Mouse (Mus musculus) lung, embryonic 15.5 days (tissue): ENCODE data around the gene 1700011M02Rik. TPM values are rescaled to one million over a fixed set of nuclear protein-coding genes. Genes with fewer than 3 reads are reported as not detected.
"Not testable (repeated sequence)": the region's sequence is repeated elsewhere in the genome, so short reads cannot be mapped to it uniquely, and the experiment has no call there.

ENCODE experiments used
- ATAC-seq: fragments of 200-750 bp; cut with Nextera tagmentation; 2 replicates; pipeline ENCODE4 v1.8.0; 2017; ENCODE audit warnings: moderate number of reproducible peaks, borderline replicate concordance; ENCODE audit not compliant: low FRiP score, low TSS enrichment; ENCODE audit errors: extremely low read depth
- H3K27ac ChIP-seq: fragments of 300-500 bp; sonication (generic); 2 replicates; pipeline ENCODE4 v1.5.1; 2015; ENCODE audit warnings: moderate library complexity, mild to moderate bottlenecking, inconsistent platforms
- H3K27me3 ChIP-seq: fragments of 300-500 bp; sonication (generic); 2 replicates; pipeline ENCODE4 v1.6.1; 2015; ENCODE audit warnings: inconsistent platforms
- H3K36me3 ChIP-seq: fragments of 300-500 bp; sonication (generic); 2 replicates; pipeline ENCODE4 v1.6.1; 2015; ENCODE audit warnings: inconsistent platforms
- H3K4me1 ChIP-seq: fragments of 300-500 bp; sonication (generic); 2 replicates; pipeline ENCODE4 v1.6.1; 2015; ENCODE audit warnings: inconsistent platforms
- H3K4me2 ChIP-seq: fragments of 300-500 bp; sonication (generic); 2 replicates; pipeline ENCODE4 v1.6.1; 2015; ENCODE audit warnings: inconsistent platforms, mild to moderate bottlenecking, moderate library complexity
- H3K4me3 ChIP-seq: fragments of 300-500 bp; sonication (generic); 2 replicates; pipeline ENCODE4 v1.5.1; 2015; ENCODE audit warnings: mild to moderate bottlenecking, inconsistent platforms
- H3K9ac ChIP-seq: fragments of 300-500 bp; sonication (generic); 2 replicates; pipeline ENCODE4 v1.6.1; 2015; ENCODE audit warnings: inconsistent platforms
- H3K9me3 ChIP-seq: fragments of 300-500 bp; sonication (generic); 2 replicates; pipeline ENCODE4 v1.6.1; 2016; ENCODE audit warnings: inconsistent platforms
- WGBS: fragments of 180-500 bp; shearing (Covaris S2); methylation state at CpG from one replicate; pipeline ENCODE4 v1.1.7; 2015; 5-methylcytosine and 5-hydroxymethylcytosine counted together
- polyA plus RNA-seq: library from polyadenylated mRNA; unstranded; fragments of >200 nt; fragmentation: Nextera tagmentation; extraction: Ambion mirVana; gene quantifications from 2 replicates; pipeline ENCODE4 v1.2.1, GENCODE M21; 2015

Gene 1700011M02Rik
- polyA plus RNA-seq, result not detected in 2 replicates

GRCm38 (mm10) chrX:102908587-102908986 is at the start of gene 1700011M02Rik, which contains the start of gene Dmrtc1a:
1700011M02Rik (plus strand) TSS chrX:102908905.
Dmrtc1a (minus strand) TSS chrX:102908687.
- not testable (repeated sequence) for H3K4me3 ChIP-seq
- WGBS, result 81% methylated on average over 8 of the region's 9 CpGs

DNA sequence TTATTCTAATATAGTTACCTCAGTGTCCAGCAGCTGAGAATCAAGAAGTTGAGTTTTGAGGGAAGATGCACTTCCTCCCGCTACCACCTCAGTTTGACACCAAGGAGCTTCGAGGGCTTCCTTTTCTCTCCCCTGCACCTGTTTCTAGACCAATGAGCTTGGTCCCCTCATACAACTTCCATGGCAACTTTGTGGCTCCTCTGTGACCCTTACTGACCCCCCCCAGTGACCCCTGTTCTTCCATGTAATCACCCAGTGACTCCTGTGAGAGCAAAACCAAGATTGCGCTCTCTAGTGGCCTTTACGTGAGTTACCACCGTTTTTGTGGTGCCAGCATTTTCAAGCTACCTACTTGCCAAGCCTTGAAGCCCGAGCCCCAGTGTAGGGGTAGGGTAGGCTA is 40.8 kb upstream of the 1700011M02Rik start, which contains the start of gene 1700031F05Rik:
Gene 1700031F05Rik, minus strand, starts transcription at position 101 of the 400 bp plus-strand sequence.
- no peak within 1 kb of the TSS for H3K9ac ChIP-seq
- no peak within 1 kb of the TSS for H3K4me3 ChIP-seq
- H3K27me3 ChIP-seq, result no peaks in the 10 kb centered on the region
- no peaks in the 10 kb centered on the region for H3K4me1 ChIP-seq
- H3K36me3 ChIP-seq, result no peaks in the 10 kb centered on the region
- H3K4me2 ChIP-seq, result no peak within 1 kb of the TSS
- no peaks in the 10 kb centered on the region for H3K9me3 ChIP-seq
- no peak within 1 kb of the TSS for H3K27ac ChIP-seq
- ATAC-seq, result no peak
- WGBS, result 75% methylated on average over 6 of the region's 6 CpGs

More at GRCm38 (mm10) chrX:102908587-102908986, at the start of gene 1700011M02Rik, which contains the start of gene Dmrtc1a:
- H3K27ac ChIP-seq, H3K36me3 ChIP-seq, H3K4me1 ChIP-seq, ATAC-seq, H3K4me2 ChIP-seq, H3K9ac ChIP-seq, H3K9me3 ChIP-seq, H3K27me3 ChIP-seq: not testable (repeated sequence)

GRCm38 (mm10) chrX:102914823-102915222 is 6.1 kb downstream of the 1700011M02Rik start:
- H3K4me3 ChIP-seq, H3K9me3 ChIP-seq, H3K4me2 ChIP-seq, H3K27me3 ChIP-seq, H3K4me1 ChIP-seq, H3K36me3 ChIP-seq, H3K9ac ChIP-seq, H3K27ac ChIP-seq, ATAC-seq: not testable (repeated sequence)
- WGBS, result 62% methylated on average over 1 of the region's 1 CpGs

- H3K9me3 ChIP-seq, H3K9ac ChIP-seq, H3K4me3 ChIP-seq, ATAC-seq, H3K27me3 ChIP-seq, H3K36me3 ChIP-seq, H3K4me1 ChIP-seq, H3K4me2 ChIP-seq, H3K27ac ChIP-seq: not testable (repeated sequence)
- WGBS, result 28% methylated on average over 4 of the region's 4 CpGs
These were observed 18.0 kb downstream of the 1700011M02Rik start for GRCm38 (mm10) chrX:102926707-102927106.

- 92% methylated on average over 4 of the region's 6 CpGs for WGBS
- ATAC-seq, H3K36me3 ChIP-seq: not testable (repeated sequence)
These were observed 19.4 kb downstream of the 1700011M02Rik start, which contains the start of gene 1700018G05Rik for GRCm38 (mm10) chrX:102928072-102928471. 1700018G05Rik (plus strand) TSS chrX:102928372.

DNA sequence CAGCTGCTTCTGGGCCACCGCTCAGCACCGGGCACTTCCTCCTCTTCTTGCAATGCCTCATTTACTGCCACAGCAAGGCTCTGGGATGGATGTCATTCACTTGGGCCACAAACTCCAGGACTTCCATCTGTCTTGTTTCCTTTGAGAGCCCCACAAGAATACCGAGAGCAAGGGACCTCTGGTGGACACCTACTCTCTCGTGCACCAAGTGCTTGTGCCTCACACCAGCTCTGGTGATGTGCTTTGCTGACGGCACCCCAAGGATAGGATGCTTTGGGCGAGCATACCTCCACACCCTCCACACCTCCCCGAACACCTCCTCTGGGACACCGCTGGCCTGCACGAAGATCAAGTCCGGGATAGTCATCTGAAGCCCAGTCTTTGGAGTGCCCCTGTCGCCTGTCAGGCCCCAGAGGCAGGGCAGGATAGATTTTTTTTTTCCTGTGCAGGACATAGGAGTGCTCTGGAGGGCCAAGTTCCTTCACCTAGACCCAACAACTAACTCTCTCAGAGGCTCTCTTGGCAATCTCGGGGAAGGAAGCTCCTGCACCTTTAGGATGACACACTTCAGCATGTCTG is 24.4 kb downstream of the 1700011M02Rik start:
- Histone ChIP-seq H3K9ac (no peak overlapping the region), H3K9me3 (no peaks in the 10 kb centered on the region), H3K36me3 (no peaks in the 10 kb centered on the region), H3K27me3 (peaks cover 18% of the 10 kb centered on the region; the same call in 1 of the 2 replicates), H3K4me3 (peak overlapping the region; percentile 52), H3K27ac (no peak overlapping the region), H3K4me2 (peak overlapping the region; percentile 85), H3K4me1 (no peaks in the 10 kb centered on the region)
- ATAC-seq, result no peak
- WGBS, result 46% methylated on average over 12 of the region's 12 CpGs

More at GRCm38 (mm10) chrX:102928072-102928471, 19.4 kb downstream of the 1700011M02Rik start, which contains the start of gene 1700018G05Rik:
- H3K27ac ChIP-seq, H3K9me3 ChIP-seq, H3K4me2 ChIP-seq, H3K9ac ChIP-seq, H3K4me1 ChIP-seq, H3K4me3 ChIP-seq, H3K27me3 ChIP-seq: not testable (repeated sequence)

DNA sequence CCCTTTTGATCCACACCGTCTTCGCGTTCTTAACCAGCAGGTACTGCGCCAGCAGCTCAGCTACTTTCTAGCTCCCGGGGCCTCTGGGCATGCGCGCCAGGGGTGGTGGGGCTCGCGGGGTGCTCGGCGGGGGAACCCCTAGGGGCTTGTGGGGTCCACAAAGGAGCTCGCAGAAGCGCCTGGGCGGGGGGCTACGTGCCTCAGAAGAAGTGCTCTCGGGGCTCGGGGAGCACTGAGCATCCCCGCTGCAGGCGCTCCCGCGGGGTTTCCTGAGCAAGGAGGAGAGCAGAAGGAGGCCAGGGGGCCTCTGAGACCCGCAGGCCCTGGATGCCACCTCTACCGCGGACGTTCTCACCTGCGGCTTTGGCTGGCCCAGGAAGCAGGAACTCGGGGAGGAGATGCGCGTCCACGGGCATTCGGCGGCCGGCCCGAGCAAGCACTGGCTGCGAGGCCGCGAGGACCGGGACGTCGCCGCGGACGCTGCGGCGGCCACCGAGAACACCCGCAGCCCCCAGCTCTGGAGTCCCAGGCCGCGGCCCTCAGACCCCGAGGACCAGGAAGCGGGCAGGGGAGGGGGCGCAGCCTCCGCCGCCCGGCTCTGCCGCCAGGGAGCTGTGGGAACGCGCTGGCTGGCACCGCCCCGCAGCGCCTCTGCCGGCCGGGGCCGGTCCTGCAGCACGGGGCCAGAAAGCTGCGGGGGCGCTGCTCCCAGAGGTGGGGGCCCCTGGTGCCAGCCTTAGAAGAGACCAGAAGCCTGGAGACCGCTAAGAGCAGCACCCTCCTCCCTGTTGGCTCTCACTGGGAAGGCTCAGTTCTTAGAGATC is 25.1 kb downstream of the 1700011M02Rik start:
- H3K36me3 ChIP-seq, result no peaks in the 10 kb centered on the region
- no peak overlapping the region for H3K27ac ChIP-seq
- H3K9me3 ChIP-seq, result no peaks in the 10 kb centered on the region
- peak overlapping the region; percentile 52 for H3K4me3 ChIP-seq
- ATAC-seq, result peak; percentile 69; the same call in 1 of the 2 replicates
- H3K27me3 ChIP-seq, result peaks cover 22% of the 10 kb centered on the region; the same call in 1 of the 2 replicates
- peak overlapping the region; percentile 34 for H3K9ac ChIP-seq
- peak overlapping the region; percentile 85 for H3K4me2 ChIP-seq
- 15% methylated on average over 57 of the region's 68 CpGs for WGBS
- H3K4me1 ChIP-seq, result no peaks in the 10 kb centered on the region

GRCm38 (mm10) chrX:102934395-102934764 is 25.7 kb downstream of the 1700011M02Rik start:
- ATAC-seq, result no peak; the same call in 1 of the 2 replicates
- Histone ChIP-seq H3K9me3 (no peaks in the 10 kb centered on the region), H3K36me3 (no peaks in the 10 kb centered on the region), H3K27me3 (peaks cover 22% of the 10 kb centered on the region; the same call in 1 of the 2 replicates), H3K4me1 (no peaks in the 10 kb centered on the region), H3K4me2 (peak overlapping the region; percentile 85), H3K9ac (no peak overlapping the region), H3K27ac (no peak overlapping the region), H3K4me3 (peak overlapping the region; percentile 52)
- WGBS, result 53% methylated on average over 7 of the region's 8 CpGs

DNA sequence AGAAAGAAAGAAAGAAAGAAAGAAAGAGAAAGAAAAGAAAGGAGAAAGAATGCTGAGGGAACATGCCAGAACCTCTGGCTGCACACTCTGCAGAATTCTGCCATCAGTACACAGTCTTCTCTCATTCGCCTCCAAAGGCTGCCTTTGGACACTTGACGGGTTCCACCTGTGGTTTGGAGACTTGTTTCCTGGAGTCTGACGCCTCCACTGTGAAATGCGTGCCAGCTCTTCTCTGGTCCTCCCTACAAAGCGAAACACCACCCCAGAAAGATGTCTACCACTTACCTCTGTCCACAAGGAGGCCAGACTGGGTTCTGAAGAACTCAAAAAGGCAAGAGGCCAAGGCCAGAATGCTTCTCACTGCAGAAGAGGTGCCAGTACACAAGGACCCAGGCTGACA is 28.0 kb downstream of the 1700011M02Rik start:
- H3K4me1 ChIP-seq, result no peaks in the 10 kb centered on the region
- no peak overlapping the region for H3K27ac ChIP-seq
- H3K9ac ChIP-seq, result no peak overlapping the region
- no peaks in the 10 kb centered on the region for H3K36me3 ChIP-seq
- 51% methylated on average over 5 of the region's 5 CpGs for WGBS
- ATAC-seq, result no peak
- peaks cover 22% of the 10 kb centered on the region; the same call in 1 of the 2 replicates for H3K27me3 ChIP-seq
- H3K4me3 ChIP-seq, result no peak overlapping the region
- no peak overlapping the region for H3K4me2 ChIP-seq
- no peaks in the 10 kb centered on the region for H3K9me3 ChIP-seq

- H3K9ac ChIP-seq, H3K4me3 ChIP-seq, H3K4me1 ChIP-seq, H3K4me2 ChIP-seq, H3K36me3 ChIP-seq, H3K9me3 ChIP-seq, ATAC-seq, H3K27me3 ChIP-seq, H3K27ac ChIP-seq: not testable (repeated sequence)
- 84% methylated on average over 11 of the region's 11 CpGs for WGBS
These were observed 41.4 kb downstream of the 1700011M02Rik start for GRCm38 (mm10) chrX:102950136-102950535.

- Histone ChIP-seq H3K9ac (no peak overlapping the region), H3K27ac (no peak overlapping the region), H3K27me3 (no peaks in the 10 kb centered on the region), H3K36me3 (no peaks in the 10 kb centered on the region), H3K4me1 (no peaks in the 10 kb centered on the region), H3K4me2 (no peak overlapping the region), H3K9me3 (no peaks in the 10 kb centered on the region), H3K4me3 (no peak overlapping the region)
- ATAC-seq, result no peak
- WGBS, result 25% methylated on average over 4 of the region's 4 CpGs
These were observed 50.2 kb downstream of the 1700011M02Rik start for GRCm38 (mm10) chrX:102958917-102959316.
